Mouse (Mus musculus): ENCODE measurements around the gene Bbof1.

DNA sequence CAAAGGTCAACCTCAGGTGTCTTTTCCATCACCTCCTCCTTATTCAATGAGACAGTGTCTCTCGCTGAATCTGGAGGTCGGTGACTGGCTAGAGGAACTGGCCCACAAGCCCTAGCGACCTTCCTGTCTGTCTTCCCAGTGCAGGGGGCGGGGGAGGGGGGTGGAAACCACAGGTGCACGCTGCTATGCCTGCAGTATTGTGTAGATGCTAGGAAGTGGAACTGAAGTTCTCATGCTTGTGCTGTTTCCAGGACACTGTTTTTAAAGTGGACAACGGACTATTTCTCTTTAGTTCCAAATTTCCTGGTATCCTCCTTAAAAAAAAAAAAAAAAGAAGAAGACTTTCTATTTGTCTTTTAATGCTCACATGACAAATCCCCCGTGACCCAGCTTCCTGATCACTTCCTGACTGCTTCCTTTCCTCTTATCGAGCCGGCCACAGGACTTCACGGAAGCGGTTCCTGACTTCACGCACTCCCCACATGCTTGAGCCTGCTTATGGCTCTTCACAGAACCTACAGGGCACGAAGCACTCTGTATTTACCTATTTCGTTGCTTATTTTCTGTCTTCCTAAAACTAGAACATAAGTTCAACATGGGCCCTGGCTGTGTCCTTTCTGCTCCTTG is 20.0 kb upstream of the Bbof1 start:
- TF ChIP-seq CTCF (IDR thresholded peaks at IDR 0.05) (no peak), EP300 (IDR thresholded peaks at IDR 0.05; ENCODE audit: insufficient read depth, low read depth, low read length) (no peak)
